Mouse (Mus musculus): ENCODE measurements around the gene Atp10a. TPM values are rescaled to one million over a fixed set of nuclear protein-coding genes. Genes with fewer than 3 reads are reported as not detected.

The Atp10a gene
- polyA plus RNA-seq, 2 experiments = 3.0 to 6.6 TPM

GRCm38 (mm10) chr7:58870661-58871060 lies 214.7 kb downstream of the Atp10a start:
- ATAC-seq (ENCODE audit: low FRiP score, low read depth) (no peak), DNase-seq (ENCODE audit: low spot score) (no peak)
- Histone ChIP-seq H3K4me1 (ENCODE audit: control insufficient read depth, insufficient read depth, low read length) (no peaks in the 10 kb centered on the region), H3K27me3 (ENCODE audit: control insufficient read depth, insufficient read depth, low read length) (no peaks in the 10 kb centered on the region), H3K9ac (ENCODE audit: low read depth, low read length, severe bottlenecking) (no peak overlapping the region), H3K27ac (replicated peaks; ENCODE audit: low read depth, low read length) (no peak overlapping the region), H3K9me3 (ENCODE audit: control insufficient read depth, low read length) (no peaks in the 10 kb centered on the region), H3K36me3 (ENCODE audit: control insufficient read depth, insufficient read depth, low read length) (no peaks in the 10 kb centered on the region), H3K4me2 (replicated peaks; ENCODE audit: low read depth, low read length, severe bottlenecking) (no peak overlapping the region), H3K4me3 (replicated peaks; ENCODE audit: low read length) (no peak overlapping the region)
- no peak for TF ChIP-seq POLR2A (IDR thresholded peaks at IDR 0.05; ENCODE audit: borderline replicate concordance, extremely low read depth, insufficient read depth, insufficient read length)
- 83% methylated on average over 1 of the region's 1 CpGs for WGBS

DNA sequence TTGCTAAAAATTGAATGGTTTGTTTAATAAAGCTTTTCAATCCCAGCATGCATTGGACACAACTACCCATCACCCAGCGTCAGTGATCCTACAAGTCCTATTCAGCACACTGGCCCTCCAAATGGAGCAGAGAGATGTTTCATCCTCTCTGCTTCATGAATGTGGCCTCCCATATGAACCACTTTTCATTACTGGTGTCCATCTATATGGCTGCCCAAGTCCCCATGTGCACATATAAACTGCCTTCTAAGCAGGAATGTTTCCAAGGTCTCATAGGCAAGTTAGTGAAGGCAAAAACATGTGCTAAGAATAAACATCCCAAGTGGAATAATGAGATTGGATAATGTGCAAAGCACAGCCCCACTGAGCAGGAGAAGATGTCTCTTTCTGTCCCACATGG lies 217.7 kb downstream of the Atp10a start:
- H3K9me3 ChIP-seq (ENCODE audit: control insufficient read depth, low read length) = no peaks in the 10 kb centered on the region
- no peaks in the 10 kb centered on the region for H3K27me3 ChIP-seq (ENCODE audit: control insufficient read depth, insufficient read depth, low read length)
- no peak overlapping the region for H3K4me3 ChIP-seq (replicated peaks; ENCODE audit: low read length)
- H3K4me2 ChIP-seq (replicated peaks; ENCODE audit: low read depth, low read length, severe bottlenecking) = no peak overlapping the region
- no peak for DNase-seq (ENCODE audit: low spot score)
- H3K36me3 ChIP-seq (ENCODE audit: control insufficient read depth, insufficient read depth, low read length) = no peaks in the 10 kb centered on the region
- WGBS = 81% methylated on average over 1 of the region's 1 CpGs
- no peak for ATAC-seq (ENCODE audit: low FRiP score, low read depth)
- no peak for TF ChIP-seq POLR2A (IDR thresholded peaks at IDR 0.05; ENCODE audit: borderline replicate concordance, extremely low read depth, insufficient read depth, insufficient read length)
- no peak overlapping the region for H3K9ac ChIP-seq (ENCODE audit: low read depth, low read length, severe bottlenecking)
- H3K27ac ChIP-seq (replicated peaks; ENCODE audit: low read depth, low read length) = no peak overlapping the region
- no peaks in the 10 kb centered on the region for H3K4me1 ChIP-seq (ENCODE audit: control insufficient read depth, insufficient read depth, low read length)

Measured in limb, embryonic 14.5 days (tissue).